Mouse (Mus musculus) thymus, postnatal 25 days (tissue): ENCODE measurements around the gene Fam214b.

ENCODE experiments used
- DNase-seq: peaks from one replicate; pipeline ENCODE4 v3.0.0; 2022

The Fam214b gene

GRCm38 (mm10) chr4:43038567-43039495, 7.2 kb downstream of the Fam214b start:
- DNase-seq: no peak

GRCm38 (mm10) chr4:43037860-43038566, 8.0 kb downstream of the Fam214b start:
- DNase-seq: no peak

- no peak for DNase-seq
Measured at GRCm38 (mm10) chr4:43036356-43036755, 9.7 kb downstream of the Fam214b start.

GRCm38 (mm10) chr4:43035851-43036250, 10.2 kb downstream of the Fam214b start:
- DNase-seq: no peak

GRCm38 (mm10) chr4:43033481-43033880, 12.5 kb downstream of the Fam214b start:
- DNase-seq: no peak

- no peak for DNase-seq
Measured at GRCm38 (mm10) chr4:43032501-43032900, 13.5 kb downstream of the Fam214b start.

- DNase-seq: peak; percentile 92
Measured at GRCm38 (mm10) chr4:43031237-43031995, 14.6 kb downstream of the Fam214b start, which contains the start of gene Stoml2. TSS of gene Stoml2 (minus strand) at chr4:43031710.

GRCm38 (mm10) chr4:43030780-43031230, 15.2 kb downstream of the Fam214b start:
- DNase-seq: no peak

GRCm38 (mm10) chr4:43030352-43030751, 15.7 kb downstream of the Fam214b start:
- no peak for DNase-seq

GRCm38 (mm10) chr4:43029749-43030148, 16.3 kb downstream of the Fam214b start:
- DNase-seq: no peak

- no peak for DNase-seq
Measured at GRCm38 (mm10) chr4:43029121-43029520, 16.9 kb downstream of the Fam214b start.

- DNase-seq: peak; percentile 92
Measured at GRCm38 (mm10) chr4:43025084-43025960, 20.7 kb downstream of the Fam214b start, which contains the start of gene Pigo. TSS of gene Pigo (minus strand) at chr4:43025819.

- DNase-seq: no peak
Measured at GRCm38 (mm10) chr4:43024673-43025072, 21.3 kb downstream of the Fam214b start.

- DNase-seq: no peak
Measured at GRCm38 (mm10) chr4:43021341-43021740, 24.7 kb downstream of the Fam214b start.

- DNase-seq: no peak
Measured at GRCm38 (mm10) chr4:43020876-43021275, 25.1 kb downstream of the Fam214b start.

- no peak for DNase-seq
Measured at GRCm38 (mm10) chr4:43019641-43020465, 26.2 kb downstream of the Fam214b start.

- DNase-seq: no peak
Measured at GRCm38 (mm10) chr4:43019176-43019575, 26.8 kb downstream of the Fam214b start.

GRCm38 (mm10) chr4:43018156-43018555, 27.9 kb downstream of the Fam214b start:
- no peak for DNase-seq

- DNase-seq: no peak
Measured at GRCm38 (mm10) chr4:43012091-43012490, 33.9 kb downstream of the Fam214b start.

GRCm38 (mm10) chr4:43010161-43011038, 35.6 kb downstream of the Fam214b start, which contains the start of gene Fancg:
TSS of gene Fancg (minus strand) at chr4:43010506.
- DNase-seq: peak; percentile 87
